Mouse (Mus musculus): Measurements from ENCODE around the gene AI481877.

DNA sequence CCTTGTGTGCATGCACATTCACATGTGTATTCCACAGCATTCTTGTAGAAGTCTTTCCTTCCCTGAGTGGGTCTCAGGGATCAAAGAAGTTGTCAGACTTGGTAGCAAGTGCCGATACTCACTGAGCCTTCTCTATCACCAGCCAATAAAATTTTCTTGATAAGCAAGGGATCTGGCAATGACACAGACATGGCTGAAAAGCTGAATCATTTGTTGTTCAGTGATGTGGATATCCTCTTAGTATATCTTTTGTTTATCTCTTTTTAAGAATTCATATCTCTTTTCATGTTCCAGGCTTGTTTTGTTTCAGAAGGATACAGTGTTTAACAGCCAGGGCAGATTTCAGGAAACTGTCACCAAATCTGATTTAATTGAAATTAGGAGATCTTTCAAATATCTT is 140.1 kb downstream of the AI481877 start:
- no peak for TF ChIP-seq TAL1 (IDR thresholded peaks at IDR 0.05; ENCODE audit: low read length)
- no peak for TF ChIP-seq GATA1 (IDR thresholded peaks at IDR 0.05; ENCODE audit: low read length)
